Comparison of ENCODE assay signal across 7 mouse cellular contexts in genomic region chr8:72420571-72421361, GRCm38 (mm10). TPM values are rescaled to one million over a fixed set of nuclear protein-coding genes. Genes with fewer than 3 reads are reported as not detected.
DNase-seq lines count a peak whose midpoint lies in the region; ATAC-seq and TF ChIP-seq lines count a peak whose summit lies in the region.

No protein-coding gene starts in this region.

- no peaks in the 10 kb centered on the region for H3K27me3 ChIP-seq in forebrain, embryonic 13.5 days
- no peaks in the 10 kb centered on the region for H3K27me3 ChIP-seq in hindbrain, embryonic 11.5 days (ENCODE audit: control insufficient read depth, insufficient read depth, low read length)
- no peaks in the 10 kb centered on the region for H3K27me3 ChIP-seq in limb, embryonic 10.5 days (ENCODE audit: low read depth, poor library complexity, severe bottlenecking)
- H3K27me3 ChIP-seq in spleen, adult 2 months (ENCODE audit: control insufficient read depth, insufficient read depth, low read length), result no peaks in the 10 kb centered on the region

- peak overlapping the region; percentile 89 for H3K27ac ChIP-seq in forebrain, embryonic 13.5 days
- H3K27ac ChIP-seq in hindbrain, embryonic 11.5 days (ENCODE audit: low read depth, low read length), result peak overlapping the region; percentile 76
- peak overlapping the region; percentile 94 for H3K27ac ChIP-seq in limb, embryonic 10.5 days
- H3K27ac ChIP-seq in spleen, adult 2 months (ENCODE audit: insufficient read depth, low read length), result peak overlapping the region; percentile 65

- WGBS in forebrain, embryonic 13.5 days, result under 1% methylated on average over 52 of the region's 73 CpGs
- WGBS in hindbrain, embryonic 11.5 days, result 1% methylated on average over 61 of the region's 73 CpGs
- WGBS in limb, embryonic 10.5 days, result 2% methylated on average over 73 of the region's 73 CpGs
- 1% methylated on average over 72 of the region's 73 CpGs for WGBS in spleen, adult 2 months

- peak overlapping the region; percentile 77 for H3K4me3 ChIP-seq in forebrain, embryonic 13.5 days
- H3K4me3 ChIP-seq in hindbrain, embryonic 11.5 days (ENCODE audit: low read depth, low read length), result peak overlapping the region; percentile 90
- peak overlapping the region; percentile 97 for H3K4me3 ChIP-seq in limb, embryonic 10.5 days
- peak overlapping the region; percentile 77 for H3K4me3 ChIP-seq in spleen, adult 2 months (ENCODE audit: extremely low read depth, insufficient read depth, insufficient read length)

- H3K36me3 ChIP-seq in forebrain, embryonic 13.5 days (ENCODE audit: poor library complexity, severe bottlenecking), result peaks cover 16% of the 10 kb centered on the region; the same call in 1 of the 2 replicates
- H3K36me3 ChIP-seq in hindbrain, embryonic 11.5 days (ENCODE audit: control insufficient read depth, insufficient read depth, low read length), result no peaks in the 10 kb centered on the region
- peaks cover 28% of the 10 kb centered on the region for H3K36me3 ChIP-seq in limb, embryonic 10.5 days
- no peaks in the 10 kb centered on the region for H3K36me3 ChIP-seq in spleen, adult 2 months (ENCODE audit: control insufficient read depth, insufficient read depth, low read length)

- no peak for TF ChIP-seq POLR2A in spleen, adult 2 months (IDR thresholded peaks at IDR 0.05; ENCODE audit: low read depth, low read length)

- peak overlapping the region; percentile 86 for H3K4me2 ChIP-seq in forebrain, embryonic 13.5 days
- H3K4me2 ChIP-seq in hindbrain, embryonic 11.5 days (replicated peaks; ENCODE audit: low read depth, low read length), result peak overlapping the region; percentile 47

- peak; percentile 19 for ATAC-seq in forebrain, embryonic 13.5 days
- peak; percentile 80 for ATAC-seq in hindbrain, embryonic 11.5 days (ENCODE audit: low FRiP score)

- no peaks in the 10 kb centered on the region for H3K9me3 ChIP-seq in forebrain, embryonic 13.5 days (replicated peaks)
- no peaks in the 10 kb centered on the region for H3K9me3 ChIP-seq in hindbrain, embryonic 11.5 days (ENCODE audit: control insufficient read depth, low read length)
- H3K9me3 ChIP-seq in limb, embryonic 10.5 days (replicated peaks), result no peaks in the 10 kb centered on the region

- peak; percentile 55 for DNase-seq in MN1 (ENCODE audit: low spot score)
- peak; percentile 8 for DNase-seq in brain, embryonic 18.5 days (ENCODE audit: low read depth, low spot score)
- peak; percentile 57 for DNase-seq in hindbrain, embryonic 11.5 days (ENCODE audit: low spot score)
- DNase-seq in limb, embryonic 10.5 days (ENCODE audit: low spot score), result peak; percentile 70
- peak; percentile 49 for DNase-seq in mesoderm, embryonic 11.5 days (ENCODE audit: low read depth, low spot score)
- peak in 1 of 2 experiments; percentile 37 for DNase-seq in spleen, adult 2 months (ENCODE audit: low read depth in 1 of 2, low spot score in 2 of 2)

- H3K4me1 ChIP-seq in forebrain, embryonic 13.5 days, result peaks cover 52% of the 10 kb centered on the region
- peaks cover 12% of the 10 kb centered on the region for H3K4me1 ChIP-seq in hindbrain, embryonic 11.5 days (replicated peaks; ENCODE audit: control insufficient read depth, insufficient read depth, low read length)
- H3K4me1 ChIP-seq in limb, embryonic 10.5 days, result peaks cover 40% of the 10 kb centered on the region
- H3K4me1 ChIP-seq in spleen, adult 2 months (ENCODE audit: control insufficient read depth, insufficient read depth, insufficient read length), result peaks cover 2% of the 10 kb centered on the region; the same call in 1 of the 2 replicates

- H3K9ac ChIP-seq in forebrain, embryonic 13.5 days, result peak overlapping the region; percentile 91
- H3K9ac ChIP-seq in hindbrain, embryonic 11.5 days (ENCODE audit: low read depth, low read length), result peak overlapping the region; percentile 86

- TF ChIP-seq CTCF in spleen, adult 2 months (IDR thresholded peaks at IDR 0.05; ENCODE audit: extremely low read depth, insufficient read depth, insufficient read length, insufficient replicate concordance), result no peak

RNA-seq across cellular contexts. Expression of gene Eps15l1, which starts 0.5 kb away (rescaled TPM):
- polyA plus RNA-seq in forebrain, embryonic 13.5 days (2015; fragmentation: Nextera tagmentation; extraction: Ambion mirVana), result 61.4 and 69.0 TPM in 2 replicates
- polyA plus RNA-seq in hindbrain, embryonic 11.5 days (2014; fragmentation: Nextera tagmentation; extraction: Ambion mirVana), result 73.4 and 75.9 TPM in 2 replicates
- 75.3 and 85.1 TPM in 2 replicates for polyA plus RNA-seq in limb, embryonic 10.5 days (2016; fragmentation: Nextera tagmentation; extraction: Ambion mirVana)
- polyA plus RNA-seq in spleen, adult 2 months (2012; rRNA removed), result 36.9 and 37.1 TPM in 2 replicates

RNA-seq across cellular contexts. Expression of gene Calr3, which starts 22.9 kb away (rescaled TPM):
- polyA plus RNA-seq in forebrain, embryonic 13.5 days (2015; fragmentation: Nextera tagmentation; extraction: Ambion mirVana), result 0.87 and 0.99 TPM in 2 replicates
- polyA plus RNA-seq in hindbrain, embryonic 11.5 days (2014; fragmentation: Nextera tagmentation; extraction: Ambion mirVana), result 0.74 and 1.3 TPM in 2 replicates
- 0.54 and 0.90 TPM in 2 replicates for polyA plus RNA-seq in limb, embryonic 10.5 days (2016; fragmentation: Nextera tagmentation; extraction: Ambion mirVana)
- polyA plus RNA-seq in spleen, adult 2 months (2012; rRNA removed), result 0.11 TPM in 1 of 2 replicates, not detected in the other

RNA-seq across cellular contexts. Expression of gene 1700030K09Rik, which starts 22.9 kb away (rescaled TPM):
- polyA plus RNA-seq in forebrain, embryonic 13.5 days (2015; fragmentation: Nextera tagmentation; extraction: Ambion mirVana), result 19.1 and 19.5 TPM in 2 replicates
- polyA plus RNA-seq in hindbrain, embryonic 11.5 days (2014; fragmentation: Nextera tagmentation; extraction: Ambion mirVana), result 11.4 and 13.4 TPM in 2 replicates
- 14.6 and 16.1 TPM in 2 replicates for polyA plus RNA-seq in limb, embryonic 10.5 days (2016; fragmentation: Nextera tagmentation; extraction: Ambion mirVana)
- 10.9 and 11.1 TPM in 2 replicates for polyA plus RNA-seq in spleen, adult 2 months (2012; rRNA removed)

RNA-seq across cellular contexts. Expression of gene Cherp, which starts 54.3 kb away (rescaled TPM):
- polyA plus RNA-seq in forebrain, embryonic 13.5 days (2015; fragmentation: Nextera tagmentation; extraction: Ambion mirVana), result 48.4 and 55.7 TPM in 2 replicates
- polyA plus RNA-seq in hindbrain, embryonic 11.5 days (2014; fragmentation: Nextera tagmentation; extraction: Ambion mirVana), result 49.8 and 53.0 TPM in 2 replicates
- 107 and 116 TPM in 2 replicates for polyA plus RNA-seq in limb, embryonic 10.5 days (2016; fragmentation: Nextera tagmentation; extraction: Ambion mirVana)
- 63.6 and 71.2 TPM in 2 replicates for polyA plus RNA-seq in spleen, adult 2 months (2012; rRNA removed)
